ENCODE assay signal across 23 mouse cellular contexts in genomic region chr2:73536091-73536783, GRCm38 (mm10). TPM values are rescaled to one million over a fixed set of nuclear protein-coding genes. Genes with fewer than 3 reads are reported as not detected.
A peak's percentile ranks its signal among the peaks of the same experiment; 100 is the strongest.
DNase-seq lines count a peak whose midpoint lies in the region.
"Had no signal": no experiment of that assay in that cellular context is flagged by ENCODE, and none has a peak within 500 bp of the region (broad histone marks: within the 10 kb centered on the region; RNA-seq: fewer than 3 reads in every experiment).

No protein-coding gene starts in this region.

- no peaks in the 10 kb centered on the region for H3K36me3 ChIP-seq in embryonic facial prominence, embryonic 10.5 days (replicated peaks)
- no peaks in the 10 kb centered on the region for H3K36me3 ChIP-seq in limb, embryonic 10.5 days
- H3K36me3 ChIP-seq: embryonic facial prominence, embryonic 12.5 days; forebrain, embryonic 15.5 days; G1E had no signal

- H3K9me3 ChIP-seq in embryonic facial prominence, embryonic 10.5 days: no peaks in the 10 kb centered on the region
- H3K9me3 ChIP-seq in limb, embryonic 10.5 days (replicated peaks): no peaks in the 10 kb centered on the region
- H3K9me3 ChIP-seq: embryonic facial prominence, embryonic 12.5 days; forebrain, embryonic 13.5 days; forebrain, embryonic 15.5 days; G1E had no signal

- WGBS in embryonic facial prominence, embryonic 10.5 days: 82% methylated on average over 15 of the region's 15 CpGs
- WGBS in limb, embryonic 10.5 days: 79% methylated on average over 15 of the region's 15 CpGs

- peak; percentile 82 for DNase-seq in heart, adult 11 months
- DNase-seq in heart, adult 8-10 months (ENCODE audit: low spot score): no peak
- no peak for DNase-seq in embryonic facial prominence, embryonic 10.5 days (ENCODE audit: low spot score)
- DNase-seq in limb, embryonic 10.5 days (ENCODE audit: low spot score): no peak
- no peak for DNase-seq in adrenal gland, adult 18-20 months (ENCODE audit: low spot score in 2 of 2)
- no peak for DNase-seq in lung, postnatal 25 days (ENCODE audit: low spot score)
- DNase-seq in neural tube, embryonic 10.5 days (ENCODE audit: extremely low spot score, low spot score): no peak
- DNase-seq: adrenal gland, adult 8-10 months; adrenal gland, postnatal 14 days; adrenal gland, postnatal 36 days; B cell, adult 2 months; cerebellum, adult 11-12 months; cerebellum, adult 2 months; cerebellum, adult 9-10 months; cerebellum, postnatal 25 days; embryo, embryonic 11 days; forebrain, postnatal 0 days had no signal

- 0 out of 2 replicates have a peak, but pooled peaks cover 3% of the 10 kb centered on the region for H3K27me3 ChIP-seq in embryonic facial prominence, embryonic 10.5 days (replicated peaks; ENCODE audit: low read depth, poor library complexity, severe bottlenecking)
- no peaks in the 10 kb centered on the region for H3K27me3 ChIP-seq in limb, embryonic 10.5 days (ENCODE audit: low read depth, poor library complexity, severe bottlenecking)
- H3K27me3 ChIP-seq: CH12.LX; embryonic facial prominence, embryonic 12.5 days had no signal

- peaks cover 24% of the 10 kb centered on the region for H3K4me1 ChIP-seq in embryonic facial prominence, embryonic 10.5 days
- peaks cover 46% of the 10 kb centered on the region for H3K4me1 ChIP-seq in limb, embryonic 10.5 days
- H3K4me1 ChIP-seq: forebrain, embryonic 15.5 days had no signal

- no peak overlapping the region for H3K4me3 ChIP-seq in embryonic facial prominence, embryonic 10.5 days
- no peak overlapping the region for H3K4me3 ChIP-seq in limb, embryonic 10.5 days
- H3K4me3 ChIP-seq: embryonic facial prominence, embryonic 12.5 days; forebrain, embryonic 13.5 days; forebrain, embryonic 15.5 days had no signal

- H3K27ac ChIP-seq in embryonic facial prominence, embryonic 10.5 days (replicated peaks): 0 out of 2 replicates have a peak overlapping the region, but pooled peaks have one; percentile 41
- peak overlapping the region; percentile 16; the same call in 1 of the 2 replicates for H3K27ac ChIP-seq in limb, embryonic 10.5 days
- H3K27ac ChIP-seq: embryonic facial prominence, embryonic 12.5 days; forebrain, embryonic 13.5 days; forebrain, embryonic 15.5 days had no signal

RNA-seq across cellular contexts. Expression of gene Wipf1, which starts 6.7 kb away (rescaled TPM):
- total RNA-seq in heart, adult 8-10 months (2022): 10 to 100 TPM; 11.5 to 14.6 (median 13.3) TPM
- 12.0 and 12.7 TPM in 2 replicates for polyA plus RNA-seq in embryonic facial prominence, embryonic 10.5 days (2016; fragmentation: Nextera tagmentation; extraction: Ambion mirVana)
- 13.3 and 14.2 TPM in 2 replicates for polyA plus RNA-seq in limb, embryonic 10.5 days (2016; fragmentation: Nextera tagmentation; extraction: Ambion mirVana)
- 10 to 100 TPM; 14.6 to 16.3 TPM for total RNA-seq in adrenal gland, adult 18-20 months (2021)

RNA-seq across cellular contexts. Expression of gene Chrna1, which starts 43.9 kb away (rescaled TPM):
- under 1 TPM in 3 of 4 experiments, not detected in 1; 0.05 to 0.11 (median 0.06) TPM for total RNA-seq in heart, adult 8-10 months (2022)
- polyA plus RNA-seq in embryonic facial prominence, embryonic 10.5 days (2016; fragmentation: Nextera tagmentation; extraction: Ambion mirVana): 0.64 and 0.80 TPM in 2 replicates
- polyA plus RNA-seq in limb, embryonic 10.5 days (2016; fragmentation: Nextera tagmentation; extraction: Ambion mirVana): 2.3 and 3.9 TPM in 2 replicates
- total RNA-seq in adrenal gland, adult 18-20 months (2021): not detected
- total RNA-seq: adrenal gland, postnatal 14 days; adrenal gland, postnatal 36 days; CH12.LX had no signal
- polyA plus RNA-seq: CD4-positive, CD25-positive, alpha-beta regulatory T cell, adult 4 months; G1E had no signal
